Mouse (Mus musculus): ENCODE data around the gene Cacna1e. TPM values are rescaled to one million over a fixed set of nuclear protein-coding genes. Genes with fewer than 3 reads are reported as not detected.
A peak's percentile ranks its signal among the peaks of the same experiment; 100 is the strongest.

The Cacna1e gene
- 0.05 TPM in 2 replicates for polyA plus RNA-seq (2016; fragmentation: Nextera tagmentation; extraction: Ambion mirVana)

- peaks cover 42% of the 10 kb centered on the region for H3K27me3 ChIP-seq (replicated peaks)
- 10% methylated on average over 31 of the region's 31 CpGs for WGBS (ENCODE audit: insufficient replicate concordance)
- peak within 1 kb of the TSS; percentile 29 for H3K4me3 ChIP-seq
- no peak within 1 kb of the TSS for H3K27ac ChIP-seq
- no peak for ATAC-seq
- no peaks in the 10 kb centered on the region for H3K36me3 ChIP-seq
- H3K9me3 ChIP-seq (replicated peaks) = no peaks in the 10 kb centered on the region
- no peak within 1 kb of the TSS for H3K9ac ChIP-seq
- no peaks in the 10 kb centered on the region; the same call in none of the 2 replicates for H3K4me1 ChIP-seq
- peak within 1 kb of the TSS; percentile 51 for H3K4me2 ChIP-seq
Measured at GRCm38 (mm10) chr1:154884275-154885206, at the start of gene Cacna1e. TSS of gene Cacna1e (minus strand) at chr1:154884501.

- Histone ChIP-seq H3K27ac (no peak overlapping the region), H3K4me2 (no peak overlapping the region), H3K9ac (no peak overlapping the region), H3K4me3 (no peak overlapping the region), H3K9me3 (replicated peaks) (no peaks in the 10 kb centered on the region), H3K27me3 (replicated peaks) (no peaks in the 10 kb centered on the region), H3K36me3 (no peaks in the 10 kb centered on the region), H3K4me1 (no peaks in the 10 kb centered on the region)
- WGBS (ENCODE audit: insufficient replicate concordance) = 62% methylated on average over 2 of the region's 2 CpGs
- ATAC-seq = no peak
Measured at GRCm38 (mm10) chr1:154918406-154918805, 34.1 kb upstream of the Cacna1e start.

- no peak overlapping the region for H3K4me2 ChIP-seq
- ATAC-seq = no peak
- no peaks in the 10 kb centered on the region for H3K36me3 ChIP-seq
- H3K4me3 ChIP-seq = no peak overlapping the region
- no peaks in the 10 kb centered on the region for H3K4me1 ChIP-seq
- H3K9me3 ChIP-seq (replicated peaks) = no peaks in the 10 kb centered on the region
- no peaks in the 10 kb centered on the region for H3K27me3 ChIP-seq (replicated peaks)
- H3K9ac ChIP-seq = no peak overlapping the region
- H3K27ac ChIP-seq = no peak overlapping the region
- 64% methylated on average over 6 of the region's 6 CpGs for WGBS (ENCODE audit: insufficient replicate concordance)
Measured at GRCm38 (mm10) chr1:154917438-154917837, 33.1 kb upstream of the Cacna1e start.

- H3K36me3 ChIP-seq = no peaks in the 10 kb centered on the region
- H3K9ac ChIP-seq = no peak overlapping the region
- no peaks in the 10 kb centered on the region for H3K4me1 ChIP-seq
- WGBS (ENCODE audit: insufficient replicate concordance) = 43% methylated on average over 2 of the region's 2 CpGs
- H3K4me2 ChIP-seq = no peak overlapping the region
- ATAC-seq = no peak
- no peak overlapping the region for H3K4me3 ChIP-seq
- no peaks in the 10 kb centered on the region for H3K27me3 ChIP-seq (replicated peaks)
- H3K27ac ChIP-seq = no peak overlapping the region
- H3K9me3 ChIP-seq (replicated peaks) = no peaks in the 10 kb centered on the region
Measured at GRCm38 (mm10) chr1:154909554-154909953, 25.3 kb upstream of the Cacna1e start.

- Histone ChIP-seq H3K4me2 (no peak overlapping the region), H3K4me3 (no peak overlapping the region), H3K4me1 (no peaks in the 10 kb centered on the region), H3K36me3 (no peaks in the 10 kb centered on the region), H3K27ac (no peak overlapping the region), H3K9me3 (replicated peaks) (no peaks in the 10 kb centered on the region), H3K9ac (no peak overlapping the region), H3K27me3 (replicated peaks) (no peaks in the 10 kb centered on the region)
- ATAC-seq = no peak
- 64% methylated on average over 2 of the region's 2 CpGs for WGBS (ENCODE audit: insufficient replicate concordance)
Measured at GRCm38 (mm10) chr1:154897390-154897789, 13.1 kb upstream of the Cacna1e start.

GRCm38 (mm10) chr1:154890244-154890643 lies 5.9 kb upstream of the Cacna1e start:
- Histone ChIP-seq H3K27me3 (replicated peaks) (peaks cover 11% of the 10 kb centered on the region), H3K4me2 (no peak overlapping the region), H3K4me3 (no peak overlapping the region), H3K9me3 (replicated peaks) (no peaks in the 10 kb centered on the region), H3K4me1 (no peaks in the 10 kb centered on the region), H3K9ac (no peak overlapping the region), H3K36me3 (no peaks in the 10 kb centered on the region), H3K27ac (no peak overlapping the region)
- ATAC-seq = no peak
- 64% methylated on average over 5 of the region's 5 CpGs for WGBS (ENCODE audit: insufficient replicate concordance)

- peaks cover 28% of the 10 kb centered on the region for H3K27me3 ChIP-seq (replicated peaks)
- H3K27ac ChIP-seq = no peak overlapping the region
- ATAC-seq = no peak
- H3K9ac ChIP-seq = no peak overlapping the region
- H3K4me3 ChIP-seq = no peak overlapping the region
- no peaks in the 10 kb centered on the region for H3K36me3 ChIP-seq
- no peaks in the 10 kb centered on the region; the same call in none of the 2 replicates for H3K4me1 ChIP-seq
- H3K4me2 ChIP-seq = no peak overlapping the region
- H3K9me3 ChIP-seq (replicated peaks) = no peaks in the 10 kb centered on the region
- 71% methylated on average over 5 of the region's 5 CpGs for WGBS (ENCODE audit: insufficient replicate concordance)
Measured at GRCm38 (mm10) chr1:154888495-154888894, 4.2 kb upstream of the Cacna1e start.

- H3K4me2 ChIP-seq = no peak overlapping the region
- ATAC-seq = no peak
- no peaks in the 10 kb centered on the region for H3K36me3 ChIP-seq
- 65% methylated on average over 5 of the region's 5 CpGs for WGBS (ENCODE audit: insufficient replicate concordance)
- H3K4me1 ChIP-seq = no peaks in the 10 kb centered on the region; the same call in none of the 2 replicates
- H3K27me3 ChIP-seq (replicated peaks) = peaks cover 33% of the 10 kb centered on the region
- no peak overlapping the region for H3K4me3 ChIP-seq
- H3K9me3 ChIP-seq (replicated peaks) = no peaks in the 10 kb centered on the region
- H3K27ac ChIP-seq = no peak overlapping the region
- H3K9ac ChIP-seq = no peak overlapping the region
Measured at GRCm38 (mm10) chr1:154888018-154888417, 3.7 kb upstream of the Cacna1e start.

GRCm38 (mm10) chr1:154887546-154887945 lies 3.2 kb upstream of the Cacna1e start:
- Histone ChIP-seq H3K27me3 (replicated peaks) (peaks cover 37% of the 10 kb centered on the region), H3K27ac (no peak overlapping the region), H3K4me3 (no peak overlapping the region), H3K9me3 (replicated peaks) (no peaks in the 10 kb centered on the region), H3K9ac (no peak overlapping the region), H3K4me2 (no peak overlapping the region), H3K4me1 (no peaks in the 10 kb centered on the region; the same call in none of the 2 replicates), H3K36me3 (no peaks in the 10 kb centered on the region)
- ATAC-seq = no peak
- 62% methylated on average over 3 of the region's 3 CpGs for WGBS (ENCODE audit: insufficient replicate concordance)

- no peaks in the 10 kb centered on the region; the same call in none of the 2 replicates for H3K4me1 ChIP-seq
- H3K36me3 ChIP-seq = no peaks in the 10 kb centered on the region
- WGBS (ENCODE audit: insufficient replicate concordance) = 41% methylated on average over 2 of the region's 2 CpGs
- no peak overlapping the region for H3K9ac ChIP-seq
- H3K27me3 ChIP-seq (replicated peaks) = peaks cover 42% of the 10 kb centered on the region
- no peak overlapping the region for H3K4me3 ChIP-seq
- no peak overlapping the region for H3K27ac ChIP-seq
- ATAC-seq = no peak
- no peaks in the 10 kb centered on the region for H3K9me3 ChIP-seq (replicated peaks)
- H3K4me2 ChIP-seq = no peak overlapping the region
Measured at GRCm38 (mm10) chr1:154886611-154887010, 2.3 kb upstream of the Cacna1e start.

GRCm38 (mm10) chr1:154885207-154885548 lies 877 bp upstream of the Cacna1e start:
- H3K4me2 ChIP-seq = no peak overlapping the region
- no peak overlapping the region for H3K9ac ChIP-seq
- no peaks in the 10 kb centered on the region for H3K9me3 ChIP-seq (replicated peaks)
- H3K36me3 ChIP-seq = no peaks in the 10 kb centered on the region
- peaks cover 42% of the 10 kb centered on the region for H3K27me3 ChIP-seq (replicated peaks)
- no peak for ATAC-seq
- H3K4me3 ChIP-seq = no peak overlapping the region
- WGBS (ENCODE audit: insufficient replicate concordance) = 27% methylated on average over 6 of the region's 6 CpGs
- no peak overlapping the region for H3K27ac ChIP-seq
- no peaks in the 10 kb centered on the region; the same call in none of the 2 replicates for H3K4me1 ChIP-seq

GRCm38 (mm10) chr1:154883596-154884191 lies 607 bp downstream of the Cacna1e start:
- 7% methylated on average over 18 of the region's 18 CpGs for WGBS (ENCODE audit: insufficient replicate concordance)
- peak overlapping the region; percentile 29 for H3K4me3 ChIP-seq

More at GRCm38 (mm10) chr1:154883596-154884191, 607 bp downstream of the Cacna1e start:
- Histone ChIP-seq H3K9me3 (replicated peaks) (no peaks in the 10 kb centered on the region), H3K9ac (no peak overlapping the region), H3K27ac (no peak overlapping the region), H3K36me3 (no peaks in the 10 kb centered on the region), H3K4me1 (no peaks in the 10 kb centered on the region; the same call in none of the 2 replicates), H3K4me2 (peak overlapping the region; percentile 51), H3K27me3 (replicated peaks) (peaks cover 42% of the 10 kb centered on the region)
- no peak for ATAC-seq
